Mouse (Mus musculus): ENCODE measurements around the gene Eif4a1.
"Not testable (repeated sequence)": the region's sequence is repeated elsewhere in the genome, so short reads cannot be mapped to it uniquely, and the experiment has no call there.

Gene Eif4a1

DNA sequence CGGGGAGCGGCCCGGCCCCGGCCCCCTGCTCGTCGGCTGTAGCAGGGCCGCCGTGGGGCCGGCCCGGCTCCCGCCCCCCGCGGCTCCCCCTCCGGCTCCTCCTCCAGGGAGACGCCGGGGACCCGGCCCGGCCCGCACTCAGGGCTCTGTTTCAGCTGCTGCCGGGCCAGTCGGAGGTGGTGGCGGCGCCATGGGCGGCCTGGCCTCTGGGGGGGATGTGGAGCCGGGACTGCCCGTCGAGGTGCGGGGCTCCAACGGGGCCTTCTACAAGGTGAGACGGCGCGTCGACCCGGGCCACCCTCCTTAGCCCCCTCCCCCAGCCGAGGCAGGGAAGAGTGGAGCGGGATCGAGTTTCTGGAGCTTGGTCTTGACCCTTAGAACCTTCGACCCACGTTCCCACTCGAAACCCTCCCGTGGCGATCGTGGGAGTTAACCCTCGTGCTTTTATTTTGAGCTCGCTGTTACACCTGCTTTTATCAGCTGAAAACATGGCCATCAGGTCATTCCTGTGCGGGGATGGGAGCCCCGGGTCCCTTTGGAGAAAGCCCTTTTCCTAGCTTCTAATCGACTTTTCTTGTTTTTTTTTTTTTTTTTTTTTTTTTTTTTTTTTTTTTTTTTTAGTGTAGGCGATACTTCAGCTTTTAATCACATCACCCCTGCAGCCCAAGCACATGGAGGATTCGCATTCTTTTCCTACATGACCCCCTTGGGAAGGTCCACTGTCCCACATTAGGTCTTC, 38.9 kb downstream of the Eif4a1 start:
- DNase-seq (ENCODE audit: low read depth, low spot score): no peak

DNA sequence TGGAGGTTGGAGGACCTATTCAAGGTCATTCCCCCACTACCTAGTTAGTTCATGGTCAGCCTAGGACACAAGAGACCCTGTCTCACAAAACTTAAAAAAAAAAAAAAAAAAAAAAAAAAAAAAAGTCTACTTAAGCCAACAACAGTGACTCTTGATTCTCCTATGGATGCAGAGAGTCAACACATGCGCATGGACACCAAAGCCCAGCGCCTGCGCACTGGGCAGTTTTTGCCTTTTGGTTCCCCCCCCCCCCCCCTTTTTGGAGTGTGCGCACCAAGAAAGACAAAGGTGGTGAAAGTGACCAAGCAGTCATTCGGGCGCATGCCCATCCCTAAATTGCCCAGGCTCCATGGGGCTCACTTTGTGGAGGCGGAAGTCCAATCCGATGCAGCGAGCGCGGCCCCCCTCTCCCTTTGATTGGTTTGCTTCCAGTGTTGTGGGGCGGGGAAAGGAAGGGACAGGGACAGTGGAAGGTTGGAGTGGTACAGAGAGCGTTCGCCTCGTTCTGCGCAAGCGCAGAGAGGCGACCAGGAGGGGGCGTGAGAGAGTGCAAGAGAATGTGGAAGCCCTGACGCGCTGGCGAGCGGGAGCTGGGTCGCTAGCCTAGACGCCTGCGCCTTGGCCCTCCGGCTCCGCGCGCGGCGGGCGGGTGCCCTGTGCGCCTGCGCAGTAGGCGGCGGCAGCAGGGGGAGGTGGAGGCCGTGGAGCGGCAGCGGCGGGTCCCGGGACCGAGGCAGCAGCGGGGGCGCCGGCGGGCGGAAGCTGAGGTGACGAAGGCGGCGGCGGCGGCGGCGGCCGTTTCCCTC, 39.7 kb downstream of the Eif4a1 start, which contains the start of gene Fxr2:
TSS of gene Fxr2 (plus strand) at position 707 of the 806 bp plus-strand sequence.
- DNase-seq (ENCODE audit: low read depth, low spot score): peak; percentile 100

DNA sequence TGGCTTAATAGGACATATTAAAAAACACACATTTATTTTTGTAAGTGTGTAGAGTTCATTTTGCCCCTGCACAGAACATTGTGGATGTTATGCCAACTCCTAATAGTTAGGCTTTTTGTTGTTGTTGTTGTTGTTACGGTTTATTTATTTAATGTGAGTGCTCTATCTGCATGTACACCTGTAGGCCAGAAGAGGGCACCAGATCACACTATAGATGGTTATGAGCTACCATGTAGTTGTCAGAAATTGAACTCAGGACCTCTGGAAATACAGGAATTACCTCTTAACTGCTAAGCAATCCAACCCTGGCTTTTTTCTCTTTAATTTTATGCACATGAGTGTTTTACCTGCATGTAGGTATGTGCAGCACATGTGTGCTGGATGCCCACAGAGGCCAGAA, 42.4 kb downstream of the Eif4a1 start:
- DNase-seq (ENCODE audit: low read depth, low spot score): no peak

DNA sequence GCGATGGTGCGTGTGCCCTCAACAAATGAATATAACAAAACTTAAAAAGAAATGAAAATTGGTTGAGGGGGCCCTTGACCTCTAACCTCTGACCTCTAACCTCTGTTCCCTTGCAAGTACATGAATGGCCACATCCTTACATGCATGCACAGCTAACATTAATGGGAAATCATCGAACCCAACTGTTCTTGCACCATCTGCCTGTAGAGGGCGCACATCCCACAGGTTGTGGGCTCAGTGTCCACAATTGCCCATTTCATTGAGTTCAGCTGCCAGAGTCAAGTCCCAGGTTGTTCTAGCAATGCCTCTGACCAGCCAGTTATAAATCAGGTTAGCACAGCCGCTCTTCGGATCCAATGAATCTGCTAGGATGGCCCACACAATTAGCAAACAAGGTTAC, 43.9 kb downstream of the Eif4a1 start:
- peak; percentile 71 for DNase-seq (ENCODE audit: low read depth, low spot score)

DNA sequence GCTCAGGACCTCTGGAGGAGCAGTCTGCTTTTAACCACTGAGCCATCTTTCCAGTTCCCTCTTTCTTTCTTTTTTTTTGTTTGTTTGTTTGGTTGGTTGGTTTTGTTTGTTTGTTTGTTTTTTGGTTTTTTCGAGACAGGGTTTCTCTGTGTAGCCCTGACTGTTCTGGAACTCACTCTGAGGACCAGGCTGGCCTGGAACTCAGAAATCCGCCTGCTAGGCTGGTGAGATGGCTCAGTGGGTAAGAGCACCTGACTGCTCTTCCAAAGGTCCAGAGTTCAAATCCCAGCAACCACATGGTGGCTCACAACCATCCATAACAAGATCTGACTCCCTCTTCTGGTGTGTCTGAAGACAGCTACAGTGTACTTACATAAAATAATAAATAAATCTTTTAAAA, 47.9 kb downstream of the Eif4a1 start:
- DNase-seq (ENCODE audit: low read depth, low spot score): not testable (repeated sequence)

DNA sequence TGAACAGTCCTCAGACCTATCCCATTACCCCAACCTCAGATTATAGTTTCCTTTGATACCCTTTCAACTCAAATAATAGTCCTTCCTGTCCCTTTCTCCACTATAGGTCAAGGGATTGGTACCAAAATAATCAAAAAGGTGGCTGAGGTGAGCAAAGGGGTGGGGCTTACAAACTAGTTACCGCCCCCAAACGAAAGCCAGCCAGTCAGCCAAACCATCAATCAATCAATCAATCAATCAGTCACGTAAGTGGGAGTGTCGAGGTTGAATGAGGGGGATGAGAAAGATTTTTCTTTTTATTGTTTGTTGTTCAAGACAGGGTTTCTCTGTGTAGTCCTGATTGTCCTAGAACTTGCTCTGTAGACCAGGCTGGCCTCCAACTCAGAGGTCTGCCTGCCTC, 49.2 kb downstream of the Eif4a1 start:
- DNase-seq (ENCODE audit: low read depth, low spot score): no peak

DNA sequence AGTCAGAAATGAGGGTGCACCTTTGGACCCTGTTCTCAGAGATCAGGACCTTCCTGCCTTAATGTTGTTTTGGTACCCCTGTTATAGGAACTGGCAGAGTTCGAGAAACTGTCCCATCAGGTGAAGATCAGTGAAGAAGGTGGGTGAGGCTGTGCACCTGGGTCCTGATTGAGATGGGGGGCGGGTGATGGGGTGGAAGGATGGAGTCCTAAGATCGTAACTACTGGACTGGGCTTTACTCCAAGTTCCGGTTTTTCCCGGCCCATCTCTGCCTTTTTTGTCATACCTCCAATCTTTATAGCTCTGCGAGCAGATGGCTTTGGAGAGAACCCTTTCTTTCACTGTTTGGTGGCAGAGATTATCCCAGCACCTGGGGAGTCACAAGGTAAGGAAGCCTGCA, 49.8 kb downstream of the Eif4a1 start:
- no peak for DNase-seq (ENCODE audit: low read depth, low spot score)

DNA sequence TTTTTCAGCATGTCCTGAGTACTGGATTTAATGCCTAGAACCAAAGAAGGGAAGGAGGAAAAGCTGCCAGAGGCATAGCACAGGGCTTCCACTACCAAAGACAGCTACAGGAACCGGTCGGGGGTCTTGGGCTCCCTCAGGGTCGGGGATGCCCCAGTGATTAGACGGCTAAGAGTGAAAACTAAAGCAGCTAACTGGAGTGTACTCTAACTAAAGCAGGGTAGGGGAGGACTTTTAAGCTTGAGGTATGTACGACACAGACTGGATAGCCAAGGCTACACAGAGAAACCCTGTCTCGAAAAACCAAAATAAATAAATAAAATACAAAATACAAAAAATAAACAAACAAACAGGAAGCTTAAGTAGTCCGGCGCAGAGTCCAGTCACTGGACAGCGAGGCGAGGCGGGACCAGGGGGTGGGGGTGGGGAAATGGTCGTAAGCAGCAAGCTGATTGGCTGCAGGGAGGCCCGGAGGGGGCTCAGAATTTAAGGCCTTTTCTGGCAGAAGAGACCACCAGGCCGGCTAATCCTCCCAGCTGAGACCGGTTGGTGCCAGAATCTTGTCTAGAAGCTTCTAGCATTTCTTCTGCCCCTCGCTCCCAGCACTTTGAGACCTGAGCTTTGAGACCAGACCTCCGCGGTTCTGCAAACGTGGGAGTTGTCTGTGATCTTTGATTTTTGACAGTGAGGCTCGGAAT, 50.5 kb downstream of the Eif4a1 start, which contains the start of gene Sat2:
TSS of gene Sat2 (plus strand) at position 454 of the 698 bp plus-strand sequence.
- no peak for DNase-seq (ENCODE audit: low read depth, low spot score)

DNA sequence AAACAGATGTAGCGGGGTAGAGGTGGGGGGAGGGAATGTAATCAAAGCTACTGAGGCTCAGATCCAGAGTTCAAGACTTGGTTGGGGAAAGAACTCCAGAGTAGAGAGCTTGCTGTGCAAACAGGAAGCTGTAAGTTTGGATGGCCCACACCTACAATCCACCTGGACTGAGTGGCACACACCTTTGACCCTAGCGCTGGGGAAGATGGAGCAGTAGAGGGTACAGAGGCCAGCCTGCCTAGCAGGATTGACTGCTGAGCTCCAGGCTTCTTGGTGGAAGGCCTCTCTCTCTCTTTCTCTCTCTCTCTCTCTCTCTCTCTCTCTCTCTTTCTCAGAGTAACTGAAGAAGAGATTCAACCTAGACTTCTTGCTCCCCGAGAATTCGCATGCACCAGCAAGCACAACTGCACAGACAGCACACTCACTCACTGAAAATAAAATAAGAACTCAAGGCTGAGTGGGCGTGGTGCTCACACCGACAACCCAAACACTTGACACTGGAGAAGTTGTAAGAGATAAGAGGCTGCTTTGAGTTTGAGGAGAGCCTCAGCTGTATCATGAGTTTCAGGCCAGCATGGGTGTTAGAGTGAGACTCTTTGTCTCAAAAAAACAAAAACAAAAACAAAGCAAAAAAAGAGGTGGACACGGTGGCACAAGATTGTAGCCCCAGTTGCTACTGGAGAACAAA, 51.7 kb downstream of the Eif4a1 start:
- no peak for DNase-seq (ENCODE audit: low read depth, low spot score)

DNA sequence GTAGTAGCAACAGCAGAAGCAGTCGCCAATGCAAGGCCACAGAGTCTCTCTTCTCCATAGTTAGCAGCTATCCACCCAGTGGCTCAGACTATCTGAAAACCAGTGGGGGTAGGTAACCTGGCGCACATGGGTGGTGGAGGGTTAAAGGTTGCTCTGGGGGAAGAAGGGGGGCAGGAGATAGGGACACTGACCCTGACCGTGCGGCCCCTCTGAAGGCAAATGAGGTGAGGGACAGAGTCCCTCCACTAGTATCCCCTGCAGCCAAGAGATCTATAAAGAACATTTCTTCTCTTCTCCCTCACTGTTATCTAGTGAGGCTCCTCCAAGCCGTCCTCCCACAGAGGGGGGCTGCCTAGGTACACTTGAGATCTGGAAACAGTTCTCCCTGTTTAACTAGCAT, 54.4 kb downstream of the Eif4a1 start, which contains the start of gene Shbg:
TSS of gene Shbg (minus strand) at position 101 of the 400 bp plus-strand sequence.
- DNase-seq (ENCODE audit: low read depth, low spot score): no peak

Data from retina, postnatal 7 days (tissue).